Mouse (Mus musculus) bone marrow, adult 2 months (tissue): Measurements from ENCODE around the gene Padi6. TPM values are rescaled to one million over a fixed set of nuclear protein-coding genes. Genes with fewer than 3 reads are reported as not detected.

Source experiments
- H3K27ac ChIP-seq: fragments of 200-500 bp; 2 replicates; pipeline ENCODE4 v1.5.1; 2012; ENCODE audit warnings: low read depth, mild to moderate bottlenecking, control low read depth, inconsistent platforms, low read length; ENCODE audit not compliant: control insufficient read depth, poor library complexity, insufficient read depth
- H3K4me1 ChIP-seq: fragments of 200-500 bp; 2 replicates; pipeline ENCODE4 v1.6.1; 2011; ENCODE audit warnings: low read length; ENCODE audit not compliant: control insufficient read depth, insufficient read depth
- H3K4me3 ChIP-seq: fragments of 200-500 bp; replicated peaks from 2 replicates; pipeline ENCODE3; 2011; ENCODE audit warnings: mild to moderate bottlenecking, low read depth, low read length, control low read depth; ENCODE audit not compliant: control insufficient read depth
- CTCF ChIP-seq: fragments of 200-500 bp; IDR thresholded peaks from 2 replicates; pipeline ENCODE4 v1.5.1; 2011; ENCODE audit warnings: low read length, control low read depth; ENCODE audit not compliant: control insufficient read depth, insufficient read depth
- POLR2A ChIP-seq: fragments of 200-500 bp; IDR thresholded peaks from 2 replicates; pipeline ENCODE4 v1.6.1; 2011; ENCODE audit warnings: low read depth, mild to moderate bottlenecking, control low read depth, low read length, borderline replicate concordance; ENCODE audit not compliant: control insufficient read depth
- WGBS: fragments of 180-500 bp; shearing (Covaris S2); methylation state at CpG from one replicate; pipeline ENCODE4 v1.1.7; 2018; 5-methylcytosine and 5-hydroxymethylcytosine counted together
- polyA plus RNA-seq: library from polyadenylated mRNA; stranded (reverse); fragments of >200 nt; gene quantifications from 2 replicates; pipeline ENCODE4 v1.2.4, GENCODE M21; 2011; ENCODE audit warnings: low replicate concordance; ENCODE audit not compliant: missing spikeins, insufficient read depth, insufficient read length

Padi6 gene
- polyA plus RNA-seq, 1 experiment, result not detected

DNA sequence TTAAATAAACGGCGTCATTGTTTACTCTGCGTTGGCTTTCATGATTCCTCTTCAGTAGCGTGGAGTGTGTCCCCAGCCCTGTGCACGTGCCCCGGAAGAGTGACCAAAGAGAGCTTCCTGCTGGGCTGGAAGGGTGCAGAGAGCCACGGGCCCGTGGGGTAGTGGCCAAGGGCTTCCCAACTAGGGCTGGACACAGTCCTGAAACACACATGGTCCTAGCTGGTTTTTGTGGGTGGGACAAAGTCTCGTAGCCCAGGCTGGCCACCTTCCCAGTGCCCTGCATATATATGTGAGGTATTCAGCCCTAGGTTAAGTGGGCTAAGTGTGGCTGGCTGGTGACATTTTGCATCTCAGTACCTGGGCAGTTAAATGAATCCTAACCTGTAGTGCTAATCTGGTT lies 19.3 kb downstream of the Padi6 start:
- no peaks in the 10 kb centered on the region for H3K4me1 ChIP-seq
- no peak overlapping the region for H3K4me3 ChIP-seq
- no peak overlapping the region for H3K27ac ChIP-seq
- 88% methylated on average over 9 of the region's 9 CpGs for WGBS
- TF ChIP-seq POLR2A, result no peak
- TF ChIP-seq CTCF, result no peak

- no peak overlapping the region for H3K4me3 ChIP-seq
- no peak overlapping the region for H3K27ac ChIP-seq
- 88% methylated on average over 9 of the region's 9 CpGs for WGBS
- no peaks in the 10 kb centered on the region for H3K4me1 ChIP-seq
- TF ChIP-seq CTCF, result no peak
- TF ChIP-seq POLR2A, result no peak
Observed at GRCm38 (mm10) chr4:140722710-140723109, 19.7 kb downstream of the Padi6 start.

- no peaks in the 10 kb centered on the region for H3K4me1 ChIP-seq
Observed at GRCm38 (mm10) chr4:140721968-140722490, 20.4 kb downstream of the Padi6 start.

DNA sequence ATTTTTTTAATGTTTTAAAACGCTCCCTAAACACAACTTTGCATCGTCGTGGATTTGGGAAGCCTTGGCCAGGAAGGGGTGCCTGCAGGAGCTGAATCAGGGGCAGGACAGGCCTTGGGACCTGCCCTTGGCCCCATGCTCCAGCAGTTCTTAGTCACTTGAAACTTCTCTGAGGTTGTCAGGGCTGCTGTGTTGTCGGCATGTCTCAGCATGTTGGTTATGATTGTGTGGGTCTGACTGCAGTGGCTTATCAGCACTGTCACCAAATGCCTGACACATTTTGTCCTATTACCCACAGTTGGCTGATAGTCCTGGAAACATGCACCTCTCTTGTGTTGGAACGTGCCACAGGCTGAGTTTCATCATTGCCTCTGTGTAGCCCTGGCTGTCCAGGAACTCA lies 22.4 kb downstream of the Padi6 start:
- H3K27ac ChIP-seq, result no peak overlapping the region
- no peaks in the 10 kb centered on the region for H3K4me1 ChIP-seq
- TF ChIP-seq POLR2A (no peak), CTCF (no peak)
- WGBS, result 79% methylated on average over 5 of the region's 5 CpGs
- no peak overlapping the region for H3K4me3 ChIP-seq

More at GRCm38 (mm10) chr4:140721968-140722490, 20.4 kb downstream of the Padi6 start:
- 88% methylated on average over 20 of the region's 20 CpGs for WGBS
- no peak overlapping the region for H3K27ac ChIP-seq
- TF ChIP-seq POLR2A (no peak), CTCF (no peak)
- H3K4me3 ChIP-seq, result no peak overlapping the region

- H3K4me3 ChIP-seq, result no peak overlapping the region
- WGBS, result 82% methylated on average over 9 of the region's 9 CpGs
- TF ChIP-seq POLR2A (no peak), CTCF (no peak)
- H3K27ac ChIP-seq, result no peak overlapping the region
- no peaks in the 10 kb centered on the region for H3K4me1 ChIP-seq
Observed at GRCm38 (mm10) chr4:140718436-140718835, 24.0 kb downstream of the Padi6 start.

GRCm38 (mm10) chr4:140716994-140717393 lies 25.4 kb downstream of the Padi6 start:
- TF ChIP-seq POLR2A, result no peak
- no peak for TF ChIP-seq CTCF
- H3K4me1 ChIP-seq, result no peaks in the 10 kb centered on the region
- 89% methylated on average over 11 of the region's 11 CpGs for WGBS

GRCm38 (mm10) chr4:140714586-140714985 lies 27.9 kb downstream of the Padi6 start:
- no peak overlapping the region for H3K27ac ChIP-seq
- 93% methylated on average over 5 of the region's 5 CpGs for WGBS
- TF ChIP-seq POLR2A, result no peak
- TF ChIP-seq CTCF, result no peak
- H3K4me1 ChIP-seq, result no peaks in the 10 kb centered on the region
- H3K4me3 ChIP-seq, result no peak overlapping the region

More at GRCm38 (mm10) chr4:140716994-140717393, 25.4 kb downstream of the Padi6 start:
- Histone ChIP-seq H3K27ac (no peak overlapping the region), H3K4me3 (no peak overlapping the region)

DNA sequence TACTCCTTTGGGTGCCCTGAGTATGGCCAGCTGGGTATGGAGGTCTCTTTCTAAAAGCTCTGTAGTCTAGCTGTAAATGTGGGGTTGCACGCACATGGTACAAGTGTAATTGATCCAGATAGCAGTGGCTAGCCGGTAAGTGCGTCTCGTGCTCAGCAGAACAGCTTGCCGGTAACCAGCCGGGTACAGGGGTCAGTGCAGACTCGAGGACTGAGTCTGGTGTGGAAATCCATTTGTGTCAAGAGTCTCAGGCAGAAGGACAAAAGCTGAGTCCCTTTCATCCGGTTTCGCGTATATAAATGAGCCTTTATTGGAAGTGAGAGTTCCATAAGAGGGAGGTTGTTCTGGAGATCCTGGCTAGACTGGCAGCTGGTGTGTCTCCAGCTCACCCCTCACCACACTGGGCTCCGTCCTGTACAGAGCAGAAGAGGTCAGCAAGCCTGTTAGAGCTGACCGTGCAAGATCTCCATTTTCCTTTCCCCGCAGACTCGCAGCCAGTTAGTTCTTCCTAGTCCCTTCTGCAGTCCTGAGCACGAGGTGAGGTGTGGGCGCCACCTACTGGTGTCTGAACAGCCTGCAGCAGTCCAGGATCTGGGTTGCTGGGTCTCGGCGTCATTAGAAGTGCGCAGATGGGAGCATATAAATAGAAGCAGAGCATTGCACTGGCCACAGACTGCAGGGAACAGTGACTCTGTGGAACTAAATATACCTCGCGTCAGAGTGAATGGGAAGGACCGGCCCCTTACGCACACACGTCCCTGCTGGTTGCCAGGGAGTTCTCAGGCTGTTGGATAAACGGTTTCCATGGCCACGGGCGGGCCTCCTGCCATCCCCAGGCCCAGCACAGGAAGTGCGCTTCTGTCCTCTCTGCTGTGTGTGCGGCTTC lies 28.7 kb downstream of the Padi6 start:
- H3K4me1 ChIP-seq, result no peaks in the 10 kb centered on the region
- TF ChIP-seq CTCF (peak; percentile 99), POLR2A (no peak)
- 60% methylated on average over 29 of the region's 29 CpGs for WGBS
- H3K27ac ChIP-seq, result no peak overlapping the region
- H3K4me3 ChIP-seq, result no peak overlapping the region
